Mouse (Mus musculus): ENCODE data around the gene Rab19.
"Not testable (repeated sequence)": the region's sequence is repeated elsewhere in the genome, so short reads cannot be mapped to it uniquely, and the experiment has no call there.

Rab19 gene

GRCm38 (mm10) chr6:39403136-39403535 is 22.2 kb downstream of the Rab19 start:
- Histone ChIP-seq H3K27me3 (ENCODE audit: control insufficient read depth, insufficient read depth, low read length, poor library complexity, severe bottlenecking) (no peaks in the 10 kb centered on the region), H3K36me3 (ENCODE audit: control insufficient read depth, insufficient read depth, low read length, poor library complexity, severe bottlenecking) (peaks cover 26% of the 10 kb centered on the region; the same call in 1 of the 2 replicates)
- DNase-seq (ENCODE audit: low read depth, low spot score): no peak

GRCm38 (mm10) chr6:39406480-39406879 is 25.5 kb downstream of the Rab19 start:
- peaks cover 18% of the 10 kb centered on the region; the same call in 1 of the 2 replicates for H3K36me3 ChIP-seq (ENCODE audit: control insufficient read depth, insufficient read depth, low read length, poor library complexity, severe bottlenecking)
- no peak for DNase-seq (ENCODE audit: low read depth, low spot score)
- no peaks in the 10 kb centered on the region for H3K27me3 ChIP-seq (ENCODE audit: control insufficient read depth, insufficient read depth, low read length, poor library complexity, severe bottlenecking)

GRCm38 (mm10) chr6:39414106-39414505 is 33.1 kb downstream of the Rab19 start:
- Histone ChIP-seq H3K36me3 (ENCODE audit: control insufficient read depth, insufficient read depth, low read length, poor library complexity, severe bottlenecking) (0 out of 2 replicates have a peak, but pooled peaks cover 2% of the 10 kb centered on the region), H3K27me3 (ENCODE audit: control insufficient read depth, insufficient read depth, low read length, poor library complexity, severe bottlenecking) (no peaks in the 10 kb centered on the region)
- no peak for DNase-seq (ENCODE audit: low read depth, low spot score)

- Histone ChIP-seq H3K36me3 (ENCODE audit: control insufficient read depth, insufficient read depth, low read length, poor library complexity, severe bottlenecking) (0 out of 2 replicates have a peak, but pooled peaks cover 2% of the 10 kb centered on the region), H3K27me3 (ENCODE audit: control insufficient read depth, insufficient read depth, low read length, poor library complexity, severe bottlenecking) (no peaks in the 10 kb centered on the region)
- peak; percentile 81 for DNase-seq (ENCODE audit: low read depth, low spot score)
These were observed 34.8 kb downstream of the Rab19 start for GRCm38 (mm10) chr6:39415762-39416161.

- not testable (repeated sequence) for H3K36me3 ChIP-seq (ENCODE audit: control insufficient read depth, insufficient read depth, low read length, poor library complexity, severe bottlenecking); H3K27me3 ChIP-seq (ENCODE audit: control insufficient read depth, insufficient read depth, low read length, poor library complexity, severe bottlenecking); DNase-seq (ENCODE audit: low read depth, low spot score)
These were observed 35.7 kb downstream of the Rab19 start for GRCm38 (mm10) chr6:39416654-39417053.

- no peak for DNase-seq (ENCODE audit: low read depth, low spot score)
These were observed 38.4 kb downstream of the Rab19 start for GRCm38 (mm10) chr6:39419386-39419850.

GRCm38 (mm10) chr6:39419851-39420721 is 39.1 kb downstream of the Rab19 start, which contains the start of gene Mkrn1:
Gene Mkrn1, minus strand, starts transcription at chr6:39420462.
- peak; percentile 86 for DNase-seq (ENCODE audit: low read depth, low spot score)
- H3K27me3 ChIP-seq (ENCODE audit: control insufficient read depth, insufficient read depth, low read length, poor library complexity, severe bottlenecking): no peaks in the 10 kb centered on the region; the same call in 1 of the 2 replicates
- H3K36me3 ChIP-seq (ENCODE audit: control insufficient read depth, insufficient read depth, low read length, poor library complexity, severe bottlenecking): no peaks in the 10 kb centered on the region

More at GRCm38 (mm10) chr6:39419386-39419850, 38.4 kb downstream of the Rab19 start:
- H3K27me3 ChIP-seq (ENCODE audit: control insufficient read depth, insufficient read depth, low read length, poor library complexity, severe bottlenecking): no peaks in the 10 kb centered on the region; the same call in 1 of the 2 replicates
- 0 out of 2 replicates have a peak, but pooled peaks cover 2% of the 10 kb centered on the region for H3K36me3 ChIP-seq (ENCODE audit: control insufficient read depth, insufficient read depth, low read length, poor library complexity, severe bottlenecking)

- Histone ChIP-seq H3K36me3 (ENCODE audit: control insufficient read depth, insufficient read depth, low read length, poor library complexity, severe bottlenecking) (no peaks in the 10 kb centered on the region), H3K27me3 (ENCODE audit: control insufficient read depth, insufficient read depth, low read length, poor library complexity, severe bottlenecking) (no peaks in the 10 kb centered on the region; the same call in 1 of the 2 replicates)
- DNase-seq (ENCODE audit: low read depth, low spot score): no peak
These were observed 39.9 kb downstream of the Rab19 start for GRCm38 (mm10) chr6:39420867-39421266.

GRCm38 (mm10) chr6:39423130-39423551 is 42.2 kb downstream of the Rab19 start:
- Histone ChIP-seq H3K27me3 (ENCODE audit: control insufficient read depth, insufficient read depth, low read length, poor library complexity, severe bottlenecking) (no peaks in the 10 kb centered on the region; the same call in 1 of the 2 replicates), H3K36me3 (ENCODE audit: control insufficient read depth, insufficient read depth, low read length, poor library complexity, severe bottlenecking) (no peaks in the 10 kb centered on the region)
- no peak for DNase-seq (ENCODE audit: low read depth, low spot score)

GRCm38 (mm10) chr6:39423686-39424085 is 42.7 kb downstream of the Rab19 start:
- no peak for DNase-seq (ENCODE audit: low read depth, low spot score)
- Histone ChIP-seq H3K27me3 (ENCODE audit: control insufficient read depth, insufficient read depth, low read length, poor library complexity, severe bottlenecking) (no peaks in the 10 kb centered on the region; the same call in 1 of the 2 replicates), H3K36me3 (ENCODE audit: control insufficient read depth, insufficient read depth, low read length, poor library complexity, severe bottlenecking) (no peaks in the 10 kb centered on the region)

- no peak for DNase-seq (ENCODE audit: low read depth, low spot score)
- Histone ChIP-seq H3K27me3 (ENCODE audit: control insufficient read depth, insufficient read depth, low read length, poor library complexity, severe bottlenecking) (no peaks in the 10 kb centered on the region; the same call in 1 of the 2 replicates), H3K36me3 (ENCODE audit: control insufficient read depth, insufficient read depth, low read length, poor library complexity, severe bottlenecking) (no peaks in the 10 kb centered on the region)
These were observed 44.2 kb downstream of the Rab19 start for GRCm38 (mm10) chr6:39425181-39425580.

GRCm38 (mm10) chr6:39426725-39427124 is 45.8 kb downstream of the Rab19 start:
- no peak for DNase-seq (ENCODE audit: low read depth, low spot score)
- Histone ChIP-seq H3K27me3 (ENCODE audit: control insufficient read depth, insufficient read depth, low read length, poor library complexity, severe bottlenecking) (no peaks in the 10 kb centered on the region; the same call in 1 of the 2 replicates), H3K36me3 (ENCODE audit: control insufficient read depth, insufficient read depth, low read length, poor library complexity, severe bottlenecking) (no peaks in the 10 kb centered on the region)

GRCm38 (mm10) chr6:39427276-39428003 is 46.5 kb downstream of the Rab19 start:
- no peaks in the 10 kb centered on the region for H3K36me3 ChIP-seq (ENCODE audit: control insufficient read depth, insufficient read depth, low read length, poor library complexity, severe bottlenecking)
- DNase-seq (ENCODE audit: low read depth, low spot score): no peak
- H3K27me3 ChIP-seq (ENCODE audit: control insufficient read depth, insufficient read depth, low read length, poor library complexity, severe bottlenecking): no peaks in the 10 kb centered on the region; the same call in 1 of the 2 replicates

- DNase-seq (ENCODE audit: low read depth, low spot score): no peak
- H3K27me3 ChIP-seq (ENCODE audit: control insufficient read depth, insufficient read depth, low read length, poor library complexity, severe bottlenecking): no peaks in the 10 kb centered on the region
- no peaks in the 10 kb centered on the region for H3K36me3 ChIP-seq (ENCODE audit: control insufficient read depth, insufficient read depth, low read length, poor library complexity, severe bottlenecking)
These were observed 48.2 kb downstream of the Rab19 start for GRCm38 (mm10) chr6:39429007-39429788.
